Mouse (Mus musculus): ENCODE data around the gene Terb2.
"Not testable (repeated sequence)": the region's sequence is repeated elsewhere in the genome, so short reads cannot be mapped to it uniquely, and the experiment has no call there.

Gene Terb2

DNA sequence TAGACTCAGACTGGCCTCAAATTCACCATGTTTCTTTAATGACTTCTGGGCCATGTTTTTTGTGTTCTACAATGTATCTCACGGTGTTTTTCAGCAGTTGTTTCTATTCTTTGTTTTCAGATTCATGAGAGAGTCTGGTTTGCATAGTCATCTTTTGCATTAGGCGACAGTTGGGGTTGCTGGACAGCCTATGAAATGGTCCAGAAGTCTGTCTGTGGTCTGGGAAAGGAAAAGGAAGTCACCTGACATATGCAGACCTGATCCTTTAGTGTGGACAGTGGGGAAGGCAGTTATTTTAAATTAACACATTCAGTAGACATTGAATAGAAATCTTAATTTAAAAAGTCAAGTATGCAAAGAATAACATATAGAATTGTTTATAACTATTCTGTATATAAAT is 23.5 kb upstream of the Terb2 start:
- no peak for DNase-seq

DNA sequence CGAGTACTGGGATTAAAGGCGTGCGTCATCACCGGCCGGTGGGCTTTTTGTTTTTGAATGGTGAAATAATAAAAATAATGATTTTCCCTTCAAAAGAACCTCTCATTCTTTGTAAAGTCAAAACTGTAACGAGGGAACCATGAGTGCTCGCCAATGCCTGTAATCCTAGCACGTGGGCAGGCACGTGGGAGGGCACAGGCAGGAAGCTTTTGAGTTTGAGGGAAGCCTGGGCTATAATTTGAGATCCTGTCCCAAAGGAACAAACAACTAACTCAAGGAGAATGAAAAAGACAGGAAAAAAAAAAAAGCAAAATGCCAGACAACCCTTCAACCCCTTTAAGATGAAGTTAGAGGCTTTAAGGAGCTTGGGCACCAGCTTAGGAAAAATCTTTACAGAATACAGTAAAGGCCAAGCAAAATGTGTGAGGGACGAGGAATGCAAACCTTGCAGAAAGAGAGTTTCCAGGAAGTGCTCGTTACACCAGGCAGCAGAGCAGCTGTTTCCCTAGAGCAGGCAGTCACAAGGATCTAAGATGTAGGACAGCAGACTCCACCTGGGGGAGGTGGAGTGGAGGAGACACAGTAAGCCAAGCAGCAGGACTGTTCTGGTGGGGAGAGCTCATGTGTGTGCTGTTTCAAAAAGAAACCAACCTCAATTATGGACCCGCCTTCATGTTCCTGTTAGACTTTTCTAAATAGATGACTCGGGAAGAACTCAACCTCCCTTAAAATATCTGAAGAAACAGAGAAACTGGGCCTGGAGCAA is 22.5 kb upstream of the Terb2 start:
- DNase-seq, result no peak

DNA sequence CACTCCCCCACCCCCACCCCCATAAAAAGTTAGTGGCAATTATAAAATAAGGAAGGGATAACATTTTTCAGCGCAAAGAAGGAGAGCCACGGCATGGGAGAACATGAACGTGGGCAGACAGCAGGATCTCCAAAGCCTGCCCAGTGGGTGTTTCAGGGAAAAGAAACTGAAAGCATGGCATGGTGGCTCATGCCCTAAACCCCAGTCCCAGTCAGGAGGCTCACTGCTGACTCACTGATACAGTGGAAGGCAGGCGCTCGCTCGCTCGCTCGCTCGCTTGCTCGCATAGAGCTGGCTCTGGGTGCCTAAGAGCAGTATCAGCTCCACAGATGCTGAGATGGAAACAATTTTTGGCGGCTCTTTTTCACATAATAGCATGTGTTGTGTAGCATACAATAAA is 21.8 kb upstream of the Terb2 start:
- DNase-seq, result no peak

DNA sequence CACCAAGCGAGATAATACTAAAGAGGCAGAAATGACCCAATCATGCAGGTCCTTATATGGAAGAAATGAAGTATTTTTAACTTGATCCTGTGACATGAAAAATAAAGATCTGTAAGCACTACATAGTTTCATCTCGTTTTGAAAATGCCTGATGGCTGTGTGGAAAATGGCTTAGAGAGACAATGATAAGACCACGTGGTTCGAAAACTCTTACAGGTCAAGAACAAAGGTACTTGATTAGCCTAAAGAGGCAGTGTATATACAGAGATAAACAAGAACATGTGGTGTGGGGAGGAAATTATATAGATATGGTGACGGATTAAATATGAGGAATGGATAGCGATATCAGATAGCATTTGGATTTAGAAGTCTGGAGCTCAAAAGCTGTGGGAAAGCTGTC is 14.8 kb upstream of the Terb2 start:
- DNase-seq, result no peak

DNA sequence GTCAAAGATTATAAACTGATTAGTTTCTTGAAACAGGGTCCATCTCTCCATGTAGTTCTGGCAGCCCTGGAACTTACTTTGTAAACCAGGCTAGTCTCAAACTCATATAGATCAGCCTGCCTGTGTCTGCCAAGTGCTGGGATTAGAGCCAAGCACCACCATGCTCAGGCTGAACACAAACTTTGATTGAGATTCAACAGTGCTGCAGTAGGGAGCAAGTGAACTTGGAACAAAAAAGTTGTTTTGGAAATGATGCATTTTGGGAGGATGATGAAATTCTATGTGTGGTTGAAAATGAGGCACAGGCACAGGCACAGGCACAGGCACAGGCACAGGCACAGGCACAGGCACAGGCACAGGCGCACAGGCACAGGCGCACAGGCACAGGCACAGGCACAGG is 13.9 kb upstream of the Terb2 start:
- no peak for DNase-seq

DNA sequence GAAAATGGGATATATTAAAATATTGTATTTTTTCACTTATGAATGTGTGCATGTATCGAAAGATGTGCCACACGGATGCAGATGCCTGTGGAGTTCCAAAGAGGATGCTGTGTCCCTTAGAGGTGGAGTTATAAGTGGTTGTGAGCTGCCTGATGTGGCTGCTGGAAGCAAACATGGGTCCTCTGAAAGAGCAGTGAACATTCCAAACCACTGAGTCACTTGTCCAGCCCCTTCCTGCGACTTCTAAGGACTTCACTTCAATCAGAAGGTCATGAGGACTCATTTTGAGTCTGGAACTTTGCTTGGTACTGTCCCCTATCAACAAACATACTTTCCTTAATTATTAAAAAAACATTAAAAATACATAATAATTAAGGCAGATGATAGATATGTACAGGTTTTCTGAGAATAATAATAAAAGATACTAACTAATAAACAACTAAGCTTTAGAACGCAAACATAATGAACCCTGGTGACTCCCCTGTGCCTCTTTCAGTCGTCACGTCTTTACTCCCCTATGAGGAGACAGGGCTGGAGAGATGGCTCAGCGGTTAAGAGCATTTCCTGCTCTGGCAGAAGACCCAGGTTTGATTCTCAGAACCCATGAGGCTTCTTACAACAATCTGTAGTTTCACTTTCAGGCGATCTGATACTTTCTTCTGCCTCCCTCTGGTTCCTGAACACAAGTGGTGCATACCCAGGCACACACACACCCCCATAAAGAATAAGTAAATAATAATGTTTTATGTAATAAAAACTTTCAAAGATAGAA is 5.8 kb upstream of the Terb2 start:
- DNase-seq, result no peak

DNA sequence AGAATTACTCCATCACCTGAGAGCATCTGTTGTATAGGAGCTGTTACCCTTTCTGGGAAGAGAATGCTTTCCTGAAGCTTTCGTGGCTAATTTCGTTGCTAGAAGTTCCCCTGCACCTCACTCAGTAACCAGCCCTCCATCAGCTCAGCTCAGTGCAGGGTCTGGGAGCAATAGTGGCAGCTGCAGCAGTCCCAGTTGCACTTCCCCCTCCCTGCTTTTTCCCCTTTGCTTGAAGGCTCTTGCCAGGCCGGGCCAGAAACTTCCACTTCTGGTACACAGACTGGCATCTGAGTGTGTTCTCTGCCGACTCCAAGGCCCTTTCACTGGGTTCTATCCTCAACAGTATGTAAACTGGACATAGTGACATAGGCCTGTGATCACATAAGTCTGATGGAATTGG is 986 bp upstream of the Terb2 start:
- no peak for DNase-seq

DNA sequence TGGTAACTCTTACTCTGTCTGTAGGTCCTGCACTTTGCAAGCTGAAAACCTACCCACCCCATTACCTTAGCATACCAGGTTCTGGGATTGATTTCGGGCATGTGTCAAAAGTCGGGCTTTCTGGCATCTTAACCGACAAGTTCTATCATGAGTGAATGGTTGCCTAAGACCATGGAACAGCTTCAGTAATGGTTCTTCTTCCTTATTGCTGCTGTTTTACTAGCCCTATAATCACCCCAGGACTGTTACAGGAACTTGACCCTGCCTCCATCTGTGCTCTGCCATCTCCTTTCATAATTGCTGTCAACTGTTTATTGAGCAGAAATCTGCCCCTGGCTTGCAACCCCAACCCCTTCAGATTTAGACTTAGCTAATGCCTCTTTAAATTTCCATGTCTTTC is 679 bp downstream of the Terb2 start:
- no peak for DNase-seq

DNA sequence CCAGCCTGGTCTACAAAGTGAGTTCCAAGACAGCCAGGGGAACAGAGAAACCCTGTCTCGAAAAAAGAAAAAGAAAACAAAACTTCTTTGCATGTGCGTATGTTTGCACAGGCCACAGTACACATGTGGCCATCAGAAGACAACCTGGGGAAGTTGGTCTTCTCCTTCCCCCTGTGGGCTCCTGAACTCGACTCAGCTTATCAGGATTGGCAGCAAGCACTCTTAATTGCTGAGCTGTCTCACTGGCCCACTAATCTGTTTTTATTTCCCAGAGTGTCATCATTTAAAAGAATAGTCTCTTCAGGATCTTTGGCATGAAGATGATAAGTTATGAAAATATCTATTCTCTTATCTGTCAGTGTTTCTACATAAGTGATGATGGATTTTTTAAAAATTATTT is 5.8 kb downstream of the Terb2 start:
- no peak for DNase-seq

DNA sequence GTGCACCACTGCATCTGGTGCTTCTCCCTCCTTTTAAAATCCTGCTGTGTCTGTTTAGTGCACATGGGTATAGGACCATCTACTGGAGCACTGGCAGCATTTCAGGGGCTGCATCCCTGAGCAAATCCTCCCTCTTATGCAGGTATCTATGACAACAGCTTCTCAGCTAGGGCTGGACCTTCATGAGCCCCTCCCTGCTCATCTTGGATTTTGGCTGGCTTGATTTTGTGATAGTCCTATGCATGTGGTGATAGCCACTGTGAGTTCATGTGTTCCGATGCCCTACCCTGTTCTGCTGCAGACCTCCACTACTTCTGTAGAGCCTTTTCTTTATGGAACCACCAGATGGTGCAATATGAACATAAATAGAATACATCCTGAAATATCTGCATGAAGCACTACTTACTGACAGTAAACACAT is 8.4 kb downstream of the Terb2 start:
- DNase-seq, result no peak

DNA sequence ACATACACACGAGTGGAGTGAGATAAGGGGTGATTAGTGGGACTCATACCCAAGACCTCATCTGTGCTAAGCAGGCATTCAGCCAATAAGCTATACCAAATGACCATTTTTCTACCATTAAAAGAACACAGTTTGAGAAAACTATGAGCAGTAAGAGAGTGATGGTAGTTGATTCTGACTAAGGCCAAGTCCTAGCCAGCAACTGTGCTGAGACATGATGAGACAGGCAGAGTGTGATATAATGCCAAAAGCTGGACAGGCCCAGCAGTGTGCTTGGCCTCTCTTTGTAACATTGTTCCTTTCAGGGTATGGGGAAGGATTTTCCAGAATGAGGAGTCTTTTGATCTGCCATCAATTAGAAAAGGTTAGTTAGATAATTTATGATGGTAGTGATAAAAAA is 15.4 kb downstream of the Terb2 start:
- DNase-seq, result no peak

DNA sequence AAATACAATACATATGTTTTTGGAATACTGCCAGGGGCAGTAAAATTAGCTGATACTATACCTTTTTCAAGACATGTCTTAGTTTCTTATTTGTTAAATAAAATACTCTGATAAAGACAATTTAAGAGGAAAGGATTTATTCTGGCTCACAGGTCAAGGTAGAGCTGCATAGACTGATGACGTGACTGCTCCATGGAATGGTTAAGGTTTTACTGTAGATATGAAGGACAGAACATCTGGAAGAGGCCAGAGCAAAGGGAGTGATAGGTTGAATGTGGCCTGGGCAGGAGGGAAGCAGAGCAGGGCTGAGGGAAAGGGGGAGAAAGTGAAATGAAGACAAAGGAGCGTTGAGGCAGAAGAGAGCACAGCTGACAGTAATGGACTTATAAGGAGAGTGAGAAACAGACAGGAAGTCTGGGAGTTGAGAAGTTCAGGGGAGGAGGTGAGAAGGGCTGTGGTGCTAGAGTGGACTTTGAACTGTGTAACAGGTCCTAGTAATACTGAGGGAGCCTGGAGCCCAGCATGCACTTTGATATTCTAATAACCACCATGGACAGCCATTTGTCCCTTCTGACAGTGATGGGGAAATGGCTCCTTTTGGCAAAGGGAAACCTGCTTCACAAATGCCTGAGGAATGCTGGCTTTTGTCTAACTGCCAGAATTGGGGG is 20.5 kb downstream of the Terb2 start:
- DNase-seq, result no peak

DNA sequence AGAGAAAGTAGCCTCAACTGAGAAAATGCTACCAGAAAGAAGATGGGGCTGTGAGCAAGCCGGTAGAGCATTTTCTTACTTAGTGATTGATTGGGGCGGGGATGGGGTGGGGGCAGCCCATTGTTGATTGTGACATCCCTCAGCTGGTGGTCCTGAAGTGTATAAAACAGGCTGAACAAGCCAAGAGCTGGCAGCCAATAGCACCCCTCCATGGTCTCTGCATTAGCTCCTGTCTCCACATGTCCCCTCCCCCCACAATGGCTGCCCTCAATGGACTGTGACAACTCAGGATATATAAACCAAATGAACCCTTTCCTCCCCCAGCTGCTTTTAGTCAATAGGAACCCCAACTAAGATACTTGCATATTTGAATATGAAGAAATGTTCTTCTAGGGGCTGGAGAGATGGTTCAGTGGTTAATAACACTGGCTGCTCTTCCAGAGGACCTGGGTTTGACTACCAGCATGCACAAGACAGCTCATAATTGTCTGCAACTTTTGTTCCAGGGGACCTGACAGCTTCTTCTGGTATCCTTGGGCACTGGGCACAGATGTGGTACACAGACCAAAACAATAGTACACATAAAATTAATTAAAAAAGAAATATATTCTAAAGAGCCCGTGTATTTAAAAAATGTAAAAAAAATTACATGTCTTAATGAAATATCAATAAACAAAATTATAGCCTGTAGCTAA is 24.6 kb downstream of the Terb2 start:
- no peak for DNase-seq

DNA sequence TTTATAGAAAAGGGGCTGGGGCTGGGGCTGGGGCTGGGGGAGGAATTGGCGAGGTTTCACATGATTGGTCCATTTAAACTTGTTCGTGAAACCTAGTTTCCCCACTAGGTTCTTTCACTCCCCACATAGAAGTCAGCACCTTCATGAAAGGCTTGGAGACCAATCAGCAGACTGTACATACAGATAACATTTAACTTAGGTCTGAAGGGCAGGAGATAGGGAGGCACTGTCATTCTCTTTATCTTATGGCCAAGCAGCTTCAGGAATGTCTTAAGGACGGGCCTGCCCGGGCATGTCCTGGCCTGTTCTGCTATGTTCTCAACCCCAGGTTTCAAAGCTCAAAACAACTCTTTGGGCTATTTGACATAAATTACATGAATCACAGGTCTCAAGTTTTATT is 31.0 kb downstream of the Terb2 start:
- DNase-seq, result not testable (repeated sequence)

DNA sequence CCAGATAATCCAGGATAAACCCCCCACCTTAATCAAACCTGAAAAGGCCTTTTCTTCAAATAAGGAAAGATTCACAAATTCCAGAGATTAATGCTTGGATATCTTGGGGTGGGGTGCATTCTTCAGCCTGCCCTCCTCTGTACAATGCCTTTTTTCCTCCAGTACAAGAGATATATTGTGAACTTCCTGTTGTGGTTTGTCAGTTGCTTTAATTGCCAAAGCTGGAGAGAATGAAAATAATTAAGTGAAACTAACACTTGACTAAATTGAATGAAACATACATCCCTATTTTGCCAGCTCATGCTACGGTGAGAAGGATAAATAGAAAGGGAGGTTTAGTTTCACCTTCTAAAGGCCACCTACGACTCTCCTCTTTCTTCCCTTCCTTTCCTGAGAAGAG is 32.2 kb downstream of the Terb2 start:
- no peak for DNase-seq

DNA sequence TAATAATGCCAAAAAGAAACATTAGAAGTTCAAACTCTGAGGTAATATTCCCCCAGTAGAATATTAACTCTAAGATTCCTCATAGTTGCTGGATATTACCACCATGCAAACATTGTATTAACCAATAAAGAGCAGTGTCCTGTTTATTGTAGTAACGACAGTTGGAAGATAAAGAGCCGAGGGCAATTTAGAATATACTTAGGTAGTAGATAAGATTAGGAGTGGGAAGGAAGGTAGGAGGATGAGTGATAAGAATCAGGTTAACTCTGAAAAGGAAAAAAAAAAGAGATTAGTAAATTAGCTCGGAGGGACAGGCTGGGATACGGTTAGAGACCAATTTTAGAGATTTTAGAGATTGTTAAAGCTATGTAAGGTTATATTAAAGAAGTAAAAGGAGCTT is 35.3 kb downstream of the Terb2 start:
- DNase-seq, result no peak

DNA sequence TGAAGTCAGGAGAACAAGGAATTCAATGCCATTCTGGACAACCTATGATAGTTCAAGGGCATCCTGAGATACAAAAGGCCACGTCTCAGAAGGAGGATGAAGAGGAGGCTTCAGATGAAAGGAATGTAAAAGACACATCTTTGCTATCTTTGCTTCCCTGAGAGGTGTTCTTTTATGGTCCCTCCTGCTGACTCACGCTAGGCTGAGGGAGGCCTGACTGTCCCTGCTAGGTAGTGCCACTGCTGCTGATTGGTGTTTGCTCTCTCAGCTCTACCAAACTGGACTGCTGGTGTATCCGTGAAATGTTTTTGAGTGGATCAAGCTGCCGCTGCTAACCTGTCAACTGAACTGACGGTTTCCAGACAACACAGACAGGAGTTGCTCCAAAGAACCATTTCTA is 35.7 kb downstream of the Terb2 start:
- DNase-seq, result no peak

DNA sequence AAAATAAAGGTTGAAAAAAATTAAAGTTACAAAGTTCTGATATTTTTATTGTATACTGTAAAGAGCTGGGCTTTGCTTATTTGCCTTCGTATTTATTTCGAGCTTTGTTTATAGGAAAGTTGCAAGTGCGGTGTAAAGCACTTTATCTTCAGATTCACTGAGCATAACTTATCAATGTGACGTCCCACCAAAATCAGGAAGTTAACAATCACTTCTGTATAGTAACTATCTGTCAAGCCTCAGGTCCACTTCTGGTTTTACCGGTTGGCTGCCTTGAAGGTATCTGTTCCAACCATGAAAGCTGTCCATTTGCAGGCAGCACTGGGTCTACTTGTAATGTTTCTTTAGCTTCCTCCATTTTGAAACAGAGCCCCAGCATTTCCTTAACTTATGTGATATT is 36.2 kb downstream of the Terb2 start:
- no peak for DNase-seq

DNA sequence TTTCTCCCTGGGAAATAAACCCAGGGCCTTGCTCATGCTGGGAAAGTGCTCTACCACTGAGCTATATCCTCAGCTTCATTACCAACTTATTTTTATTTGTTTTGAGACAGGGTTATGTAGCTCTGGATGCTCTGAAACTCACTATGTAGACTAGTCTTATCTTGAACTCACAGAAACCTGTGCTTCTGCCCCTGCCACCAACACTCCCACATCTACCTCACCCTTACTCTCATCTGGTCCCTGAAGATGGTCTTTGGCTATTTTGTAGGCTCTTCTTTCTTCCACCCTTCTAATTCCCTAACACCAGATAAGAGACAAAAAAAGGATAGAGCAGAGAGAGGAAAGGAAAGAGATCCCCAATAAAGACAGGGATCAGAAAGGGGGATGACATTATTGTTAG is 37.6 kb downstream of the Terb2 start:
- DNase-seq, result no peak

DNA sequence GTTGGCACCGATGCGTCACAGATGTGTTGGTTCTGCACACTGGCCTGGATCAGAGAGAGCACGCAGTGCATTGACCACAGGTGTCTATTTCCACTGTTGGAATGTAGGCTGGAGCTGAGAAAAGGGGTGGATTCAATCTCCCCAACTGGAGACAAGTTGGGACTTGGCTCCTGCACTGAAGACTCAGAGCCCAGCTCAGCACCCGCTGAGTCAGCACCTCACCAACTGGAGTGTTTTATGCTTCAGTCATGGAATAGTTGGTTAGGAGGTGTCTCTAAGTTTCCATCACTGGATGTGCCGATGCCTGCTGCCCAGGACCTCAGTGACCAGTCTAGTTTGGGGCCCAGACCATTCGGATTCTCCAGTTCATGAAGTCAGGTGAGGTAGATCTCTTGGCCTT is 44.3 kb downstream of the Terb2 start:
- DNase-seq, result no peak

DNA sequence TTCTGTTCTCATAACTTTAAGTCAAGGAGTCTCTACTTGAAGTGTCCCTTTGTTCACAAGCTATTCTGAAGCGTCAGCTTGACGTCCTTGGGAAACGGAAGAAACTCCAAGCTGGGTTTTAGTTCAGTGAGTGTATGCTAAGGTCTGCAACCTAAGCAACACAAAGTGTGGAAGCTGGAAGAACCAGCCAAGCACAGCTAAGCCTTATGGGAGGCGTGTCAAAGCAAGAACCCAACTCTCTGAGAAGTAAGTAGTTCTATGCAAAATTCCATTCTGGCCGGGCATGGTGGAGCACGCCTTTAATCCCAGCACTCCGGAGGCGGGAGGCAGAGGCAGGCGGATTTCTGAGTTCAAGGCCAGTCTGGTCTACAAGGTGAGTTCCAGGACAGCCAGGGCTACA is 45.5 kb downstream of the Terb2 start:
- peak in 1 of 2 experiments; percentile 8 for DNase-seq

DNA sequence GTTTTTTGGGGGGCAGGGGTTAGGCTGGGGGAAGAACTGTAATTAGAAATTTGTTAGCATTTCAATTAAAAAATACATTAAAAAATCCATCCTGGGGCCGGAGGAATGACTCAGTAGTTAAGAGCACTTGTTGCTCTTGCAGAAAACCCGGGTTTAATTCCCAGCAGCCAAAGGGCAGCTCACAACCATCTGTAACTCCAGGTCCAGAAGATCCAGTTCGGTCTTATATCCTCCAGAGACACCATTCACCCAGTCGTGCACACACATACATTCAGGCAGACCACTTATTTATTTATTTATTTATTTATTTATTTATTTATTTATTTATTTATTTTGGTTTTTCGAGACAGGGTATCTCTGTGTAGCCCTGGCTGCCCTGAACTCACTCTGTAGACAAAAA is 47.3 kb downstream of the Terb2 start:
- no peak for DNase-seq

DNA sequence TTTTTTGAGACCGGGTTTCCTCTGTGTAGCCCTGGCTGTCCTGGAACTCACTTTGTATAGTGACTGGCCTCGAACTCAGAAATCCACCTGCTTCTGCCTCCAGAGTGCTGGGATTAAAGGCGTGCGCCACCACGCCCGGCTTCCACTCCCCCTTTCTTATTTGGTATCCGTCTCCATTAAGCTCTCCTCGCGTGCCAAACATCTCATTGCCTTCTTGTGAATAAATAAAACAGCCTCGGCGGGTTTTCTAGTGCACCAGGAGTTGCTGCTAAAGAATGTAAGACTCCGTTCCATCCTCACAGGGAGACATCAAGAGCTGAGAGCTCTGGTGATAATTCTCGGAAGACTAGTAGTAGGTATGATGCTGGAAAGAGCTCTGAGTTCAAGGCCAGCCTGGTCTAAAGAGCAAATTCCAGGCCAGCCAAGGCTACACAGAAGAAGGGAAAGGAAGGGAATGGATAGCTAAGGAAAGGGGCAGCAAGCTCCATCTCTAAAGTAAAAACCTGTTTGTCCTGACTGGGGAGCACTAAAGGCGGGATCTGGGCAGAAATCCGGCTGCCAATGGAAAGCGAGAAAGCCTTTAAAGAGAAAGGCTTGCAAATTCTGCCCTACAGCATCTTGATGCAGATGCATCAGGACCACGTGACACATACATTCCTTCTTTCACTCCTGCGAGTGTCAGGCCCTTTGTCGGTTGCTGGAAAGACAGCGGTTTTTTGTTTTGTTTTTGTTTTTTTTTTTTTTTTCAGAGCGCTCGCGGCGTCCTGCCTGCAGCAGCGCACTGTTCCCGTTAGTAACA is 47.9 kb downstream of the Terb2 start:
- peak; percentile 23 to 46 for DNase-seq

Data from lung, adult 18-20 months (tissue).